Mouse (Mus musculus) cortical plate, adult 2 months (tissue): ENCODE results near the gene Mocs1. TPM values are rescaled to one million over a fixed set of nuclear protein-coding genes. Genes with fewer than 3 reads are reported as not detected.
"Not testable (repeated sequence)": the region's sequence is repeated elsewhere in the genome, so short reads cannot be mapped to it uniquely, and the experiment has no call there.

Experiments
- H3K27ac ChIP-seq: fragments of 200-500 bp; 2 replicates; pipeline ENCODE4 v1.5.1; 2012; ENCODE audit warnings: low read length, control low read depth, inconsistent platforms; ENCODE audit not compliant: insufficient read depth
- H3K4me1 ChIP-seq: fragments of 200-500 bp; 2 replicates; pipeline ENCODE4 v1.6.1; 2011; ENCODE audit warnings: low read length; ENCODE audit not compliant: control insufficient read depth, insufficient read depth
- H3K4me3 ChIP-seq: fragments of 200-500 bp; 2 replicates; pipeline ENCODE4 v1.5.1; 2011; ENCODE audit warnings: mild to moderate bottlenecking, low read length, control low read depth; ENCODE audit not compliant: insufficient read depth
- CTCF ChIP-seq: fragments of 200-500 bp; IDR thresholded peaks from 2 replicates; pipeline ENCODE4 v1.5.1; 2011; ENCODE audit warnings: mild to moderate bottlenecking, control low read depth, low read length; ENCODE audit not compliant: insufficient read depth; ENCODE audit errors: extremely low read depth
- POLR2A ChIP-seq: fragments of 200-500 bp; IDR thresholded peaks from 2 replicates; pipeline ENCODE4 v1.6.1; 2011; ENCODE audit warnings: mild to moderate bottlenecking, low read length, control low read depth; ENCODE audit not compliant: insufficient read depth; ENCODE audit errors: extremely low read depth
- polyA plus RNA-seq: library from polyadenylated mRNA; depleted of rRNA; stranded (reverse); fragments of >200 nt; gene quantifications from 2 replicates; pipeline ENCODE4 v1.2.3, GENCODE M21; 2012

Mocs1 gene
- polyA plus RNA-seq, 1 experiment = 8.2 TPM

DNA sequence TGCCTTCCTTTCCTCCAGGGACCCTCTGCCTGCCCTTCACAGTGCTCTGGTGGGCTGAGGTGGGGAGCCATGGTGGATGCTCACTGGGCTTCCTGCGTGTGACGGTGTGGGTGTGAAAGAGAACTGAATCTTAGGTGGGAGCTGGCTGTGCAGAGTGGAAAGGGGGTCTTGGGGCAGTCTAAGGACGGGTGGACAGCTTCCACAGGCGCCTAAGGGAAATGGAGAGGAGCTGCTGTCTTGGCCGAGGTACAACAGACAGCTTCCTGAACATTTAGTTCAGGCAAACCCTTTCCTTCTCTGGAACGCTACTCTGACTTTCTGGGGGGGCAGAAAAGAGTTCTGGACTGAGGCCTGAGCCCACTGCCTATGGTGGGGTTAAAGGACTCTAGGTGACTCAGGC, 2.0 kb downstream of the Mocs1 start:
- Histone ChIP-seq H3K4me1 (peaks cover 1% of the 10 kb centered on the region; the same call in 1 of the 2 replicates), H3K27ac (no peak overlapping the region), H3K4me3 (no peak overlapping the region)
- no peak for TF ChIP-seq POLR2A
- no peak for TF ChIP-seq CTCF

DNA sequence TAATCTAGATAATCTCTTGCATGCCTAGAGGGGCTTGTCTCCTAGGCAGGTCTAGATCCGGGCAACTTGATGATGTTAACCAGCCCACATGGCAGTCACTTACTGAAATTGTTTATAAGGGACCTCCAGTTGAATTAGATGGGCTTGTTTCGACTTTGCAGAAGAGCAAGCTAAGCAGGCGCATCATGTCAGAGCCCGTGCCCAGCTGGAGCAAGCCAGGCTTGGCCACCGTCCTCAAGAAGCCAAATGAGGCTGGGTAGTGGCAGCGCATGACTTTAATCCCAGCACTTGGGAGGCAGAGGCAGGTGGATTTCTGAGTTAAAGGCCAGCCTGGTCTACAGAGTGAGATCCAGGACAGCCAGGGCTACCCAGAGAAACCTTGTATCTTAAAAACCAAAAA, 3.0 kb downstream of the Mocs1 start:
- no peak overlapping the region for H3K27ac ChIP-seq
- TF ChIP-seq POLR2A (no peak), CTCF (no peak)
- H3K4me1 ChIP-seq = peaks cover 1% of the 10 kb centered on the region; the same call in 1 of the 2 replicates
- H3K4me3 ChIP-seq = no peak overlapping the region

DNA sequence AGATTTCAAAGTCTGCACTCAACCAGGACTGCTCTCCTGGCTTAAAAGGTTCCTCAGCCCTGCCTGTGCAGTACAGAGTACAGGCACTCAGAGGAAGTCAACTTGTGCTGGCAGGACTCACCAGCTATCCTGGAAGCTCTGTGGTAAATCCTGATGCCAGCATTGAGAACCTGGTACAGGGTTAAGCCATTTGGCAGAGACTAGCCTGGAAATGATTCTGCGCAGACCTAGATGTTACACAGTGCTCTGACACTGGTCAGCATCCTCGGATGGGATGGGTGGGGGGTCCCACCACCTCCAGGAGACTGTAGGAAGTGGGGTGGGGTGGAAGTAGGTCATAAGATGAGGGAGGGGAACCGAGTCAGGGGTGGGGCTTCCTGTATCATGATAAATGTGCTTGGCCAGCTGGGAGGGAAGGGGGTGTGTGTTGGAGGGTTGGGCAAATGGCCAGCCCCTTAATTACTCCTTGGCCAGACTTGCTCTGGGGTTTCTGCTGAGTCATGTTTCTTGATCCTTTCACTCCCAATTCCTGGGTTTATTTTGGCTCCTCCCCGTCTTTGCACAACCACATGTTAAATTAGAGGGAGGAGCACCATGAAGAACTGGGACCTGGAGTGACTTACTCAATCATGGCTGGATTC, 4.0 kb downstream of the Mocs1 start:
- peaks cover 1% of the 10 kb centered on the region; the same call in 1 of the 2 replicates for H3K4me1 ChIP-seq
- H3K4me3 ChIP-seq = no peak overlapping the region
- TF ChIP-seq POLR2A (no peak), CTCF (no peak)
- H3K27ac ChIP-seq = no peak overlapping the region

DNA sequence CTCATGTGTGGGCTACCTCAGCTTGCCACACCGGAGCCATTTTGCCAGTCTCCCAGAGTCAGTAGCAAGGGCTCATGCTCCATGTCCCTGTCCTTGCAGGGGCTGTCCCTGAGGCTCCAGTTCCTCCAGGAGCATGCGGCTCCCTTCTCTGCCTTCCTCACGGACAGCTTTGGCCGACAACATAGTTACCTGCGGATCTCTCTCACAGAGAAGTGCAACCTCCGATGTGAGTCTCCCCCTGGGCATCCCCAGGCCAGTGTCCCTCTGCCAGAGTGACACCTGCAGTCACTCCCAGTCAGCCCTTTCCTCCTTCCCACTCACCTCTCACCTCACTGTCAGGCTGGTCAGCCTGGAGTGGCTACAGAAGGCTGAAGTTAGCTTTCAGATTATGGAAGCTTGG, 4.9 kb downstream of the Mocs1 start:
- no peak overlapping the region for H3K27ac ChIP-seq
- H3K4me3 ChIP-seq = no peak overlapping the region
- TF ChIP-seq CTCF (no peak), POLR2A (no peak)
- H3K4me1 ChIP-seq = peaks cover 1% of the 10 kb centered on the region; the same call in 1 of the 2 replicates

DNA sequence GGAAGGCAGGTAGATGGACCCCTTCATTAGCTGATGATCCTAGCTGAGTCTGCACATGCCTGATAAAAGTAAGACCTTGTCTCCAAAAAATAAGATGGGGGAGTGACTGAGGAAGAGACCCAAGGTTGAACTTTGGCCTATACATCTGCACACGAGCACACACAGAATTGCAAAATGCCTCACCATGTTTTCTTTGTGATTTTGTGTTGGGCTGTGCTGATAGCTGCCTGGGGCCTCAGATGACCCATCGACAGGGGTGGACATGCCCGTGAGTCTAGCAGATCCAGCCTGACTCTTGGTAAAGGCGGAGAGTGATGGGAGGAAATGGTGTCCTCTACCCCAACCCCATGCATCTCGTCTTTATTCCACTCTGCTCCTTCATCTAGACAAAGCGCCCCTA, 6.1 kb downstream of the Mocs1 start:
- Histone ChIP-seq H3K27ac (no peak overlapping the region), H3K4me1 (peaks cover 1% of the 10 kb centered on the region; the same call in 1 of the 2 replicates), H3K4me3 (no peak overlapping the region)
- no peak for TF ChIP-seq POLR2A
- no peak for TF ChIP-seq CTCF

DNA sequence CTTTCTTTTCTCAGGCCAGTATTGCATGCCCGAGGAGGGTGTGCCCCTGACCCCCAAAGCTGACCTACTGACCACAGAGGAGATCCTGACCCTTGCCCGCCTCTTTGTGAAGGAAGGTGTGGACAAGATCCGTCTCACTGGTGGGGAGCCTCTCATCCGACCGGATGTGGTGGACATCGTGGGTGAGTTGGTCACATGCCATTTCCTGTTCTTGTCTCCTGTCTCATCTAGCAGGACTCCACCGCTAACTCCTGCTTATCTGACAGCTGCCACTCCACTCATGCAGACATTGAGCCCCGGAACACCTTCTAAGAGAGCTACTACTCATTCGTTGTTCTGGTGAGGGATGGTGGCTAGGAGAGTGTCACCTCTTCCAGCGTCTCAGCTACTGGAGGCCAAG, 6.9 kb downstream of the Mocs1 start:
- Histone ChIP-seq H3K4me1 (no peaks in the 10 kb centered on the region), H3K27ac (no peak overlapping the region), H3K4me3 (no peak overlapping the region)
- TF ChIP-seq POLR2A = no peak
- TF ChIP-seq CTCF = no peak

DNA sequence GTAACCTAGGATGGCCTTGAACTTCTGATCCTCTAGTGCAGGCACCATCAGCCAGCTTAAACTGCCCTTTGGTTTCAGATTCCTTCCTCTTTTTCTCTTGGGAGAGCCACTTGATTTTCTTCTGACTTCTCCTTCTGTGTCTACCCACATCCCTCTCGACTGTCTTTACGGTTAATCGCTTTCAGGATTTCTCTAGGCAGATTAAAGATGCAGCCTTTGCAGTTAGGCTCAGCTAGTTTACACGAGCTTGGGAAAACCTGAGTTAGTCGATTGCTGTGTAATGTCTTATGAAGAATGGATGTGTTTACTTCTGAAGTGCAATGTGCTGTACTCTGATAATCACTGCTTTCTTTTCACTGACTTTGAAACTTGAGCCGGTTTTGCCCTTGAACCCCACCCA, 8.5 kb downstream of the Mocs1 start:
- Histone ChIP-seq H3K4me1 (no peaks in the 10 kb centered on the region), H3K27ac (no peak overlapping the region), H3K4me3 (no peak overlapping the region)
- TF ChIP-seq CTCF (no peak), POLR2A (no peak)

DNA sequence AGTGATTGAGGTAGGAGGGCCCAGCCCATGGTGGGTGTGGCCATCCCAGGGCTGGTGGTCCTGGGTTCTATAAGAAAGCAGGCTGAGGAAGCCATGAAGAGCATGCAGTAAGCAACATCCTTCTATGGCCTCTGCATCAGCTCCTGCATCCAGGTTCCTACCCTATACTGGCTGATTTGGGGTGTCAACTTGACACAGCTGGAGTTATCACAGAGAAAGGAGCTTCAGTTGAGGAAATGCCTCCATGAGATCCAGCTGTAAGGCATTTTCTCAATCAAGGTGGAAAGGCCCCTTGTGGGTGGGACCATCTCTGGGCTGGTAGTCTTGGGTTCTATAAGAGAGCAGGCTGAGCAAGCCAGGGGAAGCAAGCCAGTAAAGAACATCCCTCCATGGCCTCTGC, 9.1 kb downstream of the Mocs1 start:
- H3K4me3 ChIP-seq, H3K4me1 ChIP-seq, H3K27ac ChIP-seq: not testable (repeated sequence)

DNA sequence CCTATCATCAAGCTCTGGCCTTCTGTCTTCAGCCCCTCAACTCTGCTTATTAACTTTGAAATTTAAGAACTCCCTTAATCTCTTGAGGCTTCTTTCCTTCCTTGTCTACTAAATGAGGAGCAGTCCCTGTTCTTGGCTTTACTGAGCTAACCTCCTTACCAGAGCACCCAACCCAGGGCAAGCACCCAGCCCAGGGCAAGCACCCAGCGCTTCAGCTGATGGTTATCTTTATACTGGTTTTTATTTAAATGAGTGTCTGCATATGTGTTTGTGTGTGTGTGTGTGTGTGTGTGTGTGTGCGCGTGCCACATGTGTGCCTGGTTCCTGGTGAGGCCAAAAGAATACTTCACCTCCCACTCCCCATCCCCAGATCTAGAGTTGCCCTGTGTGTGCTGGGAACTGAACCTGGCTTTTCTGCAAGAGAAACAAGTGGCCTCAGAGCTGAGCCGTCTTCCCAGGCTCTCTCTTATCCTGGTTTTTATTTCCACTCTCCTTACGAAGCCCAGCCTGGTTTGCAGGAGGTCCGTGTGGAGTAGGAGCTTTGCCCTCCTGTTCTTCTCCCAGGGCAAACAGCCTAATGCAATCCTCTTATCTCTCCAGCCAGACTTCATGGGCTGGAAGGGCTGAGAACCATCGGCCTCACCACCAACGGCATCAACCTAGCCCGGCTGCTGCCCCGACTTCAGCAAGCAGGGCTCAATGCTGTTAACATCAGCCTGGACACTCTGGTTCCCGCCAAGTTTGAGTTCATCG, 10.8 kb downstream of the Mocs1 start:
- Histone ChIP-seq H3K4me3 (no peak overlapping the region), H3K4me1 (no peaks in the 10 kb centered on the region), H3K27ac (no peak overlapping the region)
- TF ChIP-seq POLR2A = no peak
- no peak for TF ChIP-seq CTCF

DNA sequence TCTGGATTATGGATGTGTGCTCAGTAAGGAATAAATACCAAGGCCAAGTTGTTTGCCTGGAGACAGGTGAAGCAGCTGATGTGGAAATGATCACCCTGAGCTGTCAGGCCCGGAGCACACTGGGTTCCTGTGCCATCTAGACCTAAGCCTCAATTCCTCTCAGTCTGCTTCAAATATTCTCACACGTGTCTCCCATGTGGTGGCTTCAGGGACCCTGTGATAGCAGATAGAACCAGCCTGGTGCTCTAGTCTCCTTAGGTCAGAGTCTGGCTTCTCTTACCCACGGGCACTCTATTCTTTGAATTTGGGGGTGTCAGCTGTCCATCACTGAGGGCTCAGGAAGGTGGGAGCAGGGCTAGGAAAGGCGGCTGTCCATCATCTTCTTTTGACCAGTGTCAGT, 11.5 kb downstream of the Mocs1 start:
- no peak for TF ChIP-seq CTCF
- no peak for TF ChIP-seq POLR2A
- Histone ChIP-seq H3K27ac (no peak overlapping the region), H3K4me3 (no peak overlapping the region), H3K4me1 (no peaks in the 10 kb centered on the region)
